Mouse (Mus musculus) limb, embryonic 11.5 days (tissue): Measurements from ENCODE around the gene Plekhg5. TPM values are rescaled to one million over a fixed set of nuclear protein-coding genes. Genes with fewer than 3 reads are reported as not detected.

ENCODE experiments used
- ATAC-seq: fragments of 200-750 bp; cut with Nextera tagmentation; 2 replicates; pipeline ENCODE4 v1.8.0; 2017; ENCODE audit warnings: low read depth; ENCODE audit not compliant: insufficient number of reproducible peaks, low FRiP score, low TSS enrichment
- DNase-seq: peaks from one replicate; pipeline ENCODE4 v3.0.0-alpha.2; 2015; ENCODE audit warnings: low spot score
- H3K27ac ChIP-seq: fragments of 300-500 bp; sonication (generic); replicated peaks from 2 replicates; pipeline ENCODE4 v1.5.1; 2014; ENCODE audit warnings: low read depth, mild to moderate bottlenecking, low read length
- H3K27me3 ChIP-seq: fragments of 300-500 bp; sonication (generic); 2 replicates; pipeline ENCODE4 v1.6.1; 2014; ENCODE audit warnings: mild to moderate bottlenecking, low read length, mixed read lengths; ENCODE audit not compliant: control insufficient read depth, insufficient read depth
- H3K36me3 ChIP-seq: fragments of 300-500 bp; sonication (generic); 2 replicates; pipeline ENCODE4 v1.6.1; 2014; ENCODE audit warnings: mild to moderate bottlenecking, low read length, moderate library complexity, mixed read lengths; ENCODE audit not compliant: control insufficient read depth, insufficient read depth
- H3K4me1 ChIP-seq: fragments of 300-500 bp; sonication (generic); 2 replicates; pipeline ENCODE4 v1.6.1; 2014; ENCODE audit warnings: low read length, mixed read lengths; ENCODE audit not compliant: control insufficient read depth, insufficient read depth
- H3K4me2 ChIP-seq: fragments of 300-500 bp; sonication (generic); 2 replicates; pipeline ENCODE4 v1.6.1; 2014; ENCODE audit warnings: low read depth, mild to moderate bottlenecking, moderate library complexity; ENCODE audit not compliant: severe bottlenecking
- H3K4me3 ChIP-seq: fragments of 300-500 bp; sonication (generic); 2 replicates; pipeline ENCODE4 v1.5.1; 2014; ENCODE audit warnings: low read depth, low read length
- H3K9ac ChIP-seq: fragments of 300-500 bp; sonication (generic); 2 replicates; pipeline ENCODE4 v1.6.1; 2014; ENCODE audit warnings: mild to moderate bottlenecking, low read length
- H3K9me3 ChIP-seq: fragments of 300-500 bp; sonication (generic); 2 replicates; pipeline ENCODE4 v1.6.1; 2016; ENCODE audit warnings: low read length; ENCODE audit not compliant: control insufficient read depth
- WGBS: fragments of 180-500 bp; shearing (Covaris S2); extraction: QIAGEN DNeasy Blood & Tissue Kit; methylation state at CpG from one replicate; pipeline ENCODE4 v1.1.7; 2014; 5-methylcytosine and 5-hydroxymethylcytosine counted together
- polyA plus RNA-seq: library from polyadenylated mRNA; unstranded; fragments of >200 nt; fragmentation: Nextera tagmentation; extraction: Ambion mirVana; gene quantifications from 2 replicates; pipeline ENCODE4 v1.2.1, GENCODE M21; 2014

Plekhg5 gene
- polyA plus RNA-seq, 1 experiment from 2014 or later, result 8.9 TPM

DNA sequence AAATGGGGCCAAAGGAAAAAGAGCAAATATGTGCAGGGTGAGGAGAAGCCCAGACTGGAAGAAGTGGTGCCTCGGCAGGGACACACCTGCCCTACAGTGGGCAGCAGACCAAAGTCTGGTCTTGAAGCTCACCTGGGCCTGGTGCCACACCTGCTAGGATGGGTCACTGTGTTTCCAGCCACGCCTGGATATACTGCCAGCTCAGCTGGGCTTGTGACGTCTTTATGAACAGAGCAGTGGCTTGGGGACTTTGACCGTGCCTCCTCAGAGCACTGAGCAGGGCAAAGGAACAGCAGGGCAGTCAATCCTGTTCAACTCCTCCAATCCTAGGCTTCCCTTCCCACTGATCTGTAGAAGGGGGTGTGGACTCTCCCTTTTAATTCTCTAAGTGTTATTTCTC is 88.5 kb downstream of the Plekhg5 start:
- 39% methylated on average over 4 of the region's 4 CpGs for WGBS
- no peak for ATAC-seq

DNA sequence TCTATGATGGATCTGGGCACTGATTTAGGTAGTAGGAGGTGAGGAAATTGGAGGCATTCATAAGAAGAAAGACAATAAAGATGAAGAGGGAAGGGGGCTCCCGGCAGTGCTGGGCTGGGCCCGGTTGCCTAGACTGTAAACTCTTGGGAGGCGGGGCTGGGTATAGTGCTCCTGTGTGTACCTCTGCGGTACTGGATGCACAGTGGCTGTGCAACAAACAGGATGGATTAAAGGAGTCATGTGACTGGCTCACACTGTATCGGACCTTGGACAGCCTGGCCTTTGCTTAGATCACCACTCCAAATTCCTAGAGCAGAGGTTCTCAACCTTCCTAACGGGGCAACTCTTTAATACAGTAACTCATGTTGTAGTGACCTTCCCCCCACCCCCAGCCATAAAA is 89.3 kb downstream of the Plekhg5 start:
- no peak for ATAC-seq
- H3K36me3 ChIP-seq, result no peaks in the 10 kb centered on the region

More for the DNA sequence above, 88.5 kb downstream of the Plekhg5 start:
- Histone ChIP-seq H3K27ac (no peak overlapping the region), H3K4me3 (no peak overlapping the region), H3K9ac (no peak overlapping the region), H3K9me3 (no peaks in the 10 kb centered on the region), H3K27me3 (peaks cover 51% of the 10 kb centered on the region), H3K36me3 (no peaks in the 10 kb centered on the region), H3K4me1 (peaks cover 7% of the 10 kb centered on the region; the same call in 1 of the 2 replicates), H3K4me2 (no peak overlapping the region)
- DNase-seq, result no peak

DNA sequence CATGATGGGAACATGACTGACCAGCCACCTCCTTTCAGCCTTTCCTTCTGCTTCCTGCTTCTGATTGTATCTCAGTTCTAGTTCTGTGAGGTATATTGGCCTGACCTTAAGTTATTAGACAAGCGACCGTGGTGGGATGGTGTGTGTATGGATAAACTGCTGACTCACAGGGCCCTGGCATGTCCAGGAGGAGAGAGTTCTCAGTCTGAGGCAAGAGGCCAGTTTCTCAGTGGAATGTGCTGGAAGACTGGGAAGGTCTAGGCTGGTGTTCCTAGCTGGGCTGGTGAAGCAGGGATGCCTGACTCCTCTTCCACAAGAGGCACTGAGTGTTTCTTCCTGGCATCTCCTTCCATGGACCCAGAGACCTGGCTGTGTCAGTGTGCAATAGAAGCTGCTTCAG is 90.5 kb downstream of the Plekhg5 start:
- Histone ChIP-seq H3K27me3 (peaks cover 45% of the 10 kb centered on the region), H3K4me1 (peaks cover 7% of the 10 kb centered on the region; the same call in 1 of the 2 replicates), H3K4me2 (no peak overlapping the region), H3K36me3 (no peaks in the 10 kb centered on the region), H3K4me3 (no peak overlapping the region), H3K9me3 (no peaks in the 10 kb centered on the region), H3K9ac (no peak overlapping the region), H3K27ac (no peak overlapping the region)
- WGBS, result 91% methylated on average over 2 of the region's 2 CpGs
- DNase-seq (no peak), ATAC-seq (no peak)

More for the DNA sequence above, 89.3 kb downstream of the Plekhg5 start:
- Histone ChIP-seq H3K9me3 (no peaks in the 10 kb centered on the region), H3K4me1 (peaks cover 7% of the 10 kb centered on the region; the same call in 1 of the 2 replicates), H3K27me3 (peaks cover 51% of the 10 kb centered on the region), H3K4me3 (no peak overlapping the region), H3K4me2 (no peak overlapping the region), H3K27ac (no peak overlapping the region), H3K9ac (no peak overlapping the region)
- DNase-seq, result no peak
- 81% methylated on average over 6 of the region's 6 CpGs for WGBS

Other genes starting within 250 kb of the Plekhg5 start
- 106 and 109 TPM in 2 replicates for gene Camta1, start 210.6 kb upstream of the Plekhg5 start, polyA plus RNA-seq
- 90.9 and 93.2 TPM in 2 replicates for gene Dnajc11, start 138.8 kb upstream of the Plekhg5 start, polyA plus RNA-seq
- 27.3 and 29.5 TPM in 2 replicates for gene Thap3, start 83.5 kb upstream of the Plekhg5 start, polyA plus RNA-seq
- gene Phf13, start 76.2 kb upstream of the Plekhg5 start, polyA plus RNA-seq, result 28.6 and 29.4 TPM in 2 replicates
- gene Klhl21, start 63.7 kb upstream of the Plekhg5 start, polyA plus RNA-seq, result 4.7 and 6.4 TPM in 2 replicates
- 21.0 and 23.9 TPM in 2 replicates for gene Zbtb48, start 44.8 kb upstream of the Plekhg5 start, polyA plus RNA-seq
- gene Tas1r1, start 33.9 kb upstream of the Plekhg5 start, polyA plus RNA-seq, result 0.40 and 0.75 TPM in 2 replicates
- gene Nol9, start 33.2 kb upstream of the Plekhg5 start, polyA plus RNA-seq, result 38.1 and 40.3 TPM in 2 replicates
- gene Tnfrsf25, start 43.4 kb downstream of the Plekhg5 start, polyA plus RNA-seq, result 0.38 and 0.79 TPM in 2 replicates
- gene Espn, start 79.9 kb downstream of the Plekhg5 start, polyA plus RNA-seq, result 1.6 and 1.9 TPM in 2 replicates
- gene Hes2, start 86.4 kb downstream of the Plekhg5 start, polyA plus RNA-seq, result not detected in 2 replicates
- gene Acot7, start 105.6 kb downstream of the Plekhg5 start, polyA plus RNA-seq, result 32.1 and 33.3 TPM in 2 replicates
- gene Gpr153, start 201.7 kb downstream of the Plekhg5 start, polyA plus RNA-seq, result 3.3 and 3.4 TPM in 2 replicates
- gene Hes3, start 219.2 kb downstream of the Plekhg5 start, polyA plus RNA-seq, result not detected in 2 replicates
- gene Icmt, start 224.7 kb downstream of the Plekhg5 start, polyA plus RNA-seq, result 28.3 and 29.9 TPM in 2 replicates
- gene Rnf207, start 246.5 kb downstream of the Plekhg5 start, polyA plus RNA-seq, result 0.19 and 0.92 TPM in 2 replicates